Mouse (Mus musculus) stomach, embryonic 16.5 days (tissue): ENCODE results near the gene Sstr2. TPM values are rescaled to one million over a fixed set of nuclear protein-coding genes. Genes with fewer than 3 reads are reported as not detected.

Experiments
- ATAC-seq: fragments of 200-750 bp; cut with Nextera tagmentation; 2 replicates; pipeline ENCODE4 v1.8.0; 2017; ENCODE audit warnings: moderate number of reproducible peaks, moderate TSS enrichment; ENCODE audit not compliant: insufficient read depth, low FRiP score
- H3K27ac ChIP-seq: fragments of 300-500 bp; sonication (generic); 2 replicates; pipeline ENCODE4 v1.5.1; 2014; ENCODE audit warnings: low read length
- H3K27me3 ChIP-seq: fragments of 300-500 bp; sonication (generic); 2 replicates; pipeline ENCODE4 v1.6.1; 2014; ENCODE audit warnings: low read length, control low read depth, mixed read lengths; ENCODE audit not compliant: control insufficient read depth, insufficient read depth
- H3K36me3 ChIP-seq: fragments of 300-500 bp; sonication (generic); 2 replicates; pipeline ENCODE4 v1.6.1; 2014; ENCODE audit warnings: low read length; ENCODE audit not compliant: control insufficient read depth, insufficient read depth
- H3K4me1 ChIP-seq: fragments of 300-500 bp; sonication (generic); 2 replicates; pipeline ENCODE4 v1.6.1; 2014; ENCODE audit warnings: low read length, control low read depth, mixed read lengths; ENCODE audit not compliant: control insufficient read depth, insufficient read depth
- H3K4me2 ChIP-seq: fragments of 300-500 bp; sonication (generic); 2 replicates; pipeline ENCODE4 v1.6.1; 2014; ENCODE audit warnings: low read depth, low read length, mixed read lengths
- H3K4me3 ChIP-seq: fragments of 300-500 bp; sonication (generic); replicated peaks from 2 replicates; pipeline ENCODE4 v1.5.1; 2014; ENCODE audit warnings: mild to moderate bottlenecking, low read length
- H3K9ac ChIP-seq: fragments of 300-500 bp; sonication (generic); 2 replicates; pipeline ENCODE4 v1.6.1; 2014; ENCODE audit warnings: low read length
- H3K9me3 ChIP-seq: fragments of 300-500 bp; sonication (generic); replicated peaks from 2 replicates; pipeline ENCODE4 v1.6.1; 2016; ENCODE audit warnings: low read length, control low read depth; ENCODE audit not compliant: control insufficient read depth
- WGBS: fragments of 180-500 bp; shearing (Covaris S2); extraction: QIAGEN DNeasy Blood & Tissue Kit; methylation state at CpG from one replicate; pipeline ENCODE4 v1.1.7; 2014; 5-methylcytosine and 5-hydroxymethylcytosine counted together
- polyA plus RNA-seq: library from polyadenylated mRNA; unstranded; fragments of >200 nt; fragmentation: Nextera tagmentation; extraction: Ambion mirVana; gene quantifications from 2 replicates; pipeline ENCODE4 v1.2.1, GENCODE M21; 2015

Gene Sstr2
- polyA plus RNA-seq, 1 experiment from 2014 or later = 1.6 TPM

DNA sequence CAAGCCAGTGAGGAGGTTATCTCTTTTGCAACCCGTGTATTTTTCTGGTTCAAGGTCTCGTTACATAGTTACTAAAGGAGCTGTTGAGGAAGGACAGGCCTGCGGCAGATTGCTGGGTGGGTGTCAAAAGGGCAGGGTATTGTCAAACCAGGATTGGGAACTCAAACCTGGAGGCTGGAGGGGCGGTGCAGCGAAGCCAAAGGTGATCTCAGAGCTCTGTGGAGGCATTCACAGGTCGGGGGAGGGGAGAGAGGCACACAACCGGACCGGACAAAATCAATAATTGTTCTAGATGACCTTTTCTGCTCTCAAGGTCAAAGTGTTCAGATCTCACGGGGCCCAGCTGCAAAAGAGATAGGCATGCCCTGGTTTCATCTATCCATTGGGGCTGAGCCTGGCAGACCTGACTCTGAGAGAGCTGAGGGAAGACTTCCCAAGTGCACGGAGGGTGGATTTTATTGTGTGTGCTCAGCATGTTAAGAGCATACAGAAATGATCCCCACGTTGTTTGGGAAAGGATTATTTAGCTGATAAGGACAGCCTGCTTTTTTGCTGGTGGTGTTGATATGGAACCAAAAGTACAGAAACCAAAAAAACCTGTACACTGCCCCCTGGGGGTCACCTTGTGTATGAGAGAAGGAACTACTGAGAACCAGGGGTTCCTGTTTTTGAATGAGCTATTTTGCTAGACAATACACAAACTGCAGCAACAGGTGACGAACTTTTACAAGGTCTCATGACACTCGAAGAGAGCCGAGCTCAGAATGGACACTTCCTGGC lies 1.8 kb upstream of the Sstr2 start:
- no peaks in the 10 kb centered on the region for H3K9me3 ChIP-seq
- H3K27ac ChIP-seq = no peak overlapping the region
- WGBS = 34% methylated on average over 14 of the region's 14 CpGs
- no peak overlapping the region for H3K4me3 ChIP-seq
- H3K4me1 ChIP-seq = peaks cover 20% of the 10 kb centered on the region
- H3K9ac ChIP-seq = no peak overlapping the region
- peaks cover 29% of the 10 kb centered on the region for H3K27me3 ChIP-seq
- ATAC-seq = peak; percentile 64; the same call in 1 of the 2 replicates
- H3K36me3 ChIP-seq = no peaks in the 10 kb centered on the region
- H3K4me2 ChIP-seq = 0 out of 2 replicates have a peak overlapping the region, but pooled peaks have one; percentile 3

GRCm38 (mm10) chr11:113618303-113618671 lies 855 bp upstream of the Sstr2 start:
- Histone ChIP-seq H3K27me3 (peaks cover 29% of the 10 kb centered on the region), H3K4me2 (peak overlapping the region; percentile 74), H3K9me3 (no peaks in the 10 kb centered on the region), H3K27ac (no peak overlapping the region), H3K4me1 (peaks cover 19% of the 10 kb centered on the region; the same call in 1 of the 2 replicates), H3K4me3 (peak overlapping the region; percentile 45), H3K9ac (no peak overlapping the region), H3K36me3 (no peaks in the 10 kb centered on the region)
- ATAC-seq = no peak
- whole genome bisulfite sequencing = 29% methylated on average over 4 of the region's 4 CpGs

- H3K9me3 ChIP-seq = no peaks in the 10 kb centered on the region
- no peak overlapping the region for H3K27ac ChIP-seq
- peaks cover 19% of the 10 kb centered on the region; the same call in 1 of the 2 replicates for H3K4me1 ChIP-seq
- 0 out of 2 replicates have a peak, but pooled peaks have one; percentile 6 for ATAC-seq
- H3K9ac ChIP-seq = peak overlapping the region; percentile 51
- H3K4me2 ChIP-seq = peak overlapping the region; percentile 74
- H3K4me3 ChIP-seq = peak overlapping the region; percentile 45
- 4% methylated on average over 31 of the region's 31 CpGs for WGBS
- peaks cover 29% of the 10 kb centered on the region for H3K27me3 ChIP-seq
- no peaks in the 10 kb centered on the region for H3K36me3 ChIP-seq
Measured at GRCm38 (mm10) chr11:113619420-113620080, 408 bp downstream of the Sstr2 start.

DNA sequence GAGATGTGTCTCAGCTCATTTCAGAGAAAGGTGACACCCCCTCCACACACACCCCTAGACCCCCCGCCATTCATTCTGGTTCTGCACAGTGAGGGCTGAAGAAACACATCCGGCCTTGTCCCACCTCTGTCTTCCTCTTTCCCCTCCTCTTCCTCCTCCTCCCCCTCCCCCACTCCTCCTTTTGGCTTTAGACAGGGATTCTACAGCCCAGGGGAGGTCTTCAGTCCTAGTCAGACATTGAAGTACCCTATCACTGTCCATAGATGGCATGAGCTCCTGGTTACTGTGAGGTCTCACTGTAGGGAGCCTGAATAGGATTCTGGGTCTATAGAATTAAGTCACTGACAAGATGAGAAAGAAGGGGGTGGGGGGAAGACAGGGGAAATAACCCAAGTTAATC lies 1.9 kb downstream of the Sstr2 start:
- 74% methylated on average over 2 of the region's 2 CpGs for WGBS
- no peak overlapping the region for H3K27ac ChIP-seq

GRCm38 (mm10) chr11:113622028-113622427 lies 2.9 kb downstream of the Sstr2 start:
- Histone ChIP-seq H3K4me1 (peaks cover 21% of the 10 kb centered on the region; the same call in 1 of the 2 replicates), H3K4me3 (no peak overlapping the region), H3K4me2 (no peak overlapping the region), H3K9ac (no peak overlapping the region), H3K36me3 (no peaks in the 10 kb centered on the region), H3K27ac (no peak overlapping the region), H3K27me3 (peaks cover 29% of the 10 kb centered on the region), H3K9me3 (no peaks in the 10 kb centered on the region)
- WGBS = 77% methylated on average over 4 of the region's 4 CpGs
- no peak for ATAC-seq

More for the DNA sequence above, 1.9 kb downstream of the Sstr2 start:
- Histone ChIP-seq H3K4me1 (peaks cover 19% of the 10 kb centered on the region; the same call in 1 of the 2 replicates), H3K4me3 (no peak overlapping the region), H3K27me3 (peaks cover 29% of the 10 kb centered on the region), H3K36me3 (no peaks in the 10 kb centered on the region), H3K9me3 (no peaks in the 10 kb centered on the region), H3K9ac (no peak overlapping the region), H3K4me2 (no peak overlapping the region)
- no peak for ATAC-seq

DNA sequence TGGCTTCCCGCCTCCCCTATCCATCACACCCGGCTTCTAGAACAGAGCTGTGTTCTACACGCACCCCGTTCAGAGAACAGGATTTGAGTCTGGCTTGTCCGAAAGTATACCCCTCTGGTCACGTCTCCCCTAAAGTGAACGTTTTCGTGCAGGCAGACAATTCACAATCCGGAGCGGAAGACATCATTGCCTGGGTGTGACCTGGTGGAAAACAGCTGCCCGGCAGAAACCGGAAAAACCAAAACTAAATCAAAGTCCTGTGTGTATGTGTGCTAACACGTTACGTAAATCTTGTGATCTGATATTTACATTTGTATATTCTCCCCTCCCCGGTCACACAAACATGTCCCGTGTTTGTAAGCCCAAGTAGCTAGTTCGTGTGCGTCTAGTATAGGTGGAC lies 6.3 kb downstream of the Sstr2 start:
- no peaks in the 10 kb centered on the region for H3K9me3 ChIP-seq
- peaks cover 12% of the 10 kb centered on the region; the same call in 1 of the 2 replicates for H3K27me3 ChIP-seq
- H3K4me2 ChIP-seq = no peak overlapping the region
- no peak overlapping the region for H3K9ac ChIP-seq
- no peak overlapping the region for H3K4me3 ChIP-seq
- ATAC-seq = no peak
- no peaks in the 10 kb centered on the region for H3K36me3 ChIP-seq
- H3K4me1 ChIP-seq = 0 out of 2 replicates have a peak, but pooled peaks cover 2% of the 10 kb centered on the region
- H3K27ac ChIP-seq = no peak overlapping the region
- 85% methylated on average over 18 of the region's 18 CpGs for WGBS

- Histone ChIP-seq H3K27ac (no peak overlapping the region), H3K4me2 (no peak overlapping the region), H3K4me3 (no peak overlapping the region), H3K36me3 (no peaks in the 10 kb centered on the region), H3K27me3 (no peaks in the 10 kb centered on the region), H3K9ac (no peak overlapping the region), H3K9me3 (no peaks in the 10 kb centered on the region), H3K4me1 (0 out of 2 replicates have a peak, but pooled peaks cover 2% of the 10 kb centered on the region)
- WGBS = 58% methylated on average over 4 of the region's 4 CpGs
- no peak for ATAC-seq
Measured at GRCm38 (mm10) chr11:113627785-113628184, 8.6 kb downstream of the Sstr2 start.

DNA sequence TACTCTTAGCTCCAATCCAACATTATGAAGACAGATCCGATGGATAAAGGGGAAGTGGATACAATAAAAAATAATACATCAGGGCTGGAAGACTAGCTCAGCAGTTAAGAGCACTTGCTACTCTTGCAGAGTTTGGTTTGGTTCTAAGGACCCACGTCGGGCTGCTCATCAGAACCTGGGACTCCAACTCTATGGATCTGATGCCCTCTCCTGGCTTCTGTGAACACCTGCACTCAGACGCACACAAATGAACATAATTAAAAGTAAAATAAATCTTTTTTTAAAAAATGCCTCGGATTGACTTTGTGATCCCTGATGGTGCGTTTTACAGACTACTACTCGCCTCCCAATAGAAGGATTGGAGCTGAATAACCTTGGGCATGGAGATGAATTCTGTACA lies 11.5 kb downstream of the Sstr2 start:
- WGBS = 53% methylated on average over 7 of the region's 7 CpGs
- Histone ChIP-seq H3K36me3 (no peaks in the 10 kb centered on the region), H3K4me2 (peak overlapping the region; percentile 20; the same call in 1 of the 2 replicates)

DNA sequence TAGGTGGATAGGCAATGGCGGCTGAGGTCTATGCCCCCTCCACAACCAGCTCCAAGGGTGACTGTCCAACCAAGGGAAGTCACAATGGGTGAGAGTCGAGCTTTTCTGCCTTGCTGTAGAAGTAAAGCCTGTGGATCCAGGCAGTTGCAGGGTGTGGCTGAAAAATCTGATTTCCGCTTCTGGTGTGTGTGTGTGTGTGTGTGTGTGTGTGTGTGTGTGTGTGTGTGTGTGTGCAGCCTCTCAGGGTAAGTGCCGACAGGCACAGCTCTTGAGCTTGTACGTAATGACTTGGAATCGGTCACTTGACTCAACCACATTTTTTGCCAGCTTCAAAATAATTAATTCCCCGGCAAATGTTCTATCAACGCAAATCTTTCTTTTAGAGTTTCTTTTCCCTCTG lies 12.2 kb downstream of the Sstr2 start:
- 0 out of 2 replicates have a peak, but pooled peaks have one; percentile 27 for ATAC-seq
- Histone ChIP-seq H3K9ac (no peak overlapping the region), H3K9me3 (no peaks in the 10 kb centered on the region), H3K4me1 (0 out of 2 replicates have a peak, but pooled peaks cover 2% of the 10 kb centered on the region), H3K27me3 (no peaks in the 10 kb centered on the region), H3K36me3 (no peaks in the 10 kb centered on the region), H3K4me2 (peak overlapping the region; percentile 25), H3K4me3 (no peak overlapping the region), H3K27ac (peak overlapping the region; percentile 29; the same call in 1 of the 2 replicates)
- whole genome bisulfite sequencing = 56% methylated on average over 8 of the region's 8 CpGs

More for the DNA sequence above, 11.5 kb downstream of the Sstr2 start:
- Histone ChIP-seq H3K27ac (no peak overlapping the region), H3K4me3 (no peak overlapping the region), H3K4me1 (0 out of 2 replicates have a peak, but pooled peaks cover 2% of the 10 kb centered on the region), H3K27me3 (no peaks in the 10 kb centered on the region), H3K9ac (no peak overlapping the region), H3K9me3 (no peaks in the 10 kb centered on the region)
- no peak for ATAC-seq
